Mouse (Mus musculus): Measurements from ENCODE around the gene Fanci. TPM values are rescaled to one million over a fixed set of nuclear protein-coding genes. Genes with fewer than 3 reads are reported as not detected.

Fanci gene
- total RNA-seq (2023): under 1 TPM; 0.31 to 0.88 TPM

GRCm38 (mm10) chr7:79391883-79392649 is at the start of gene Fanci:
TSS of gene Fanci (plus strand) at chr7:79391929.

DNA sequence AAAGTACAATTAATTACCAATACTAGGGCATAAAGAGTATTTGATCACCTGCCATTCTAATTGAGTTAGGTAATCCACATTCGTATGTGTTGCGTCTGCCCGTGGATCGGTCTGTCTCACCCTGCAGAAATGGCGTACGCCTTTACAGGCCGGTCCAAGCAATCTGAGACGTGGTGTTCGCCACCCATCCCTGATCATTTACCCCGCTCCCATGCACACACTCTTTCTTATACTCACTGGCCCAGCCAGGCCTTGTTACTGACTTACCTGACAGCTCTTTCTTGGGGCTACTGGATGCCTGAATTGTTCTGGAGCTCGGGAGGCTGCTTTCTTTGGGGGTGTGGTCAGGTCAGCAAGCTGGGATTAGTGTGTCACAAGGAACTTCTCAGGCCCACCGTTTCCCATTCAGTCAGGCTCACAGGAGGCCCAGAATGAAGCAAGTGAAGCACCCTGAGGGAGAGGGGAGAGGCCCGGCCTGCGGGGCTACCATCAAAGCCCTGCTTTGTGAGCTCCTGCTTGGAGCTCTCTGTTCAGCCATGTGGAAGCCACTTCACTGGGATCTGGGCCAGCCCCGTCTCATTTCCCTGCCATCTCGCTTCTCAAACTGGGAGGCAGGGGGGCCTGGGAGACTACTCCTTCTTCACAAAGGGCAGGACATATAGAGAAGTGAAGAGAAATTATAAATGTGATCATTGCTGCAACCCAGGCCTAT is 5.2 kb upstream of the Fanci start, which contains the start of gene Rlbp1:
TSS of gene Rlbp1 (minus strand) at position 627 of the 712 bp plus-strand sequence.

DNA sequence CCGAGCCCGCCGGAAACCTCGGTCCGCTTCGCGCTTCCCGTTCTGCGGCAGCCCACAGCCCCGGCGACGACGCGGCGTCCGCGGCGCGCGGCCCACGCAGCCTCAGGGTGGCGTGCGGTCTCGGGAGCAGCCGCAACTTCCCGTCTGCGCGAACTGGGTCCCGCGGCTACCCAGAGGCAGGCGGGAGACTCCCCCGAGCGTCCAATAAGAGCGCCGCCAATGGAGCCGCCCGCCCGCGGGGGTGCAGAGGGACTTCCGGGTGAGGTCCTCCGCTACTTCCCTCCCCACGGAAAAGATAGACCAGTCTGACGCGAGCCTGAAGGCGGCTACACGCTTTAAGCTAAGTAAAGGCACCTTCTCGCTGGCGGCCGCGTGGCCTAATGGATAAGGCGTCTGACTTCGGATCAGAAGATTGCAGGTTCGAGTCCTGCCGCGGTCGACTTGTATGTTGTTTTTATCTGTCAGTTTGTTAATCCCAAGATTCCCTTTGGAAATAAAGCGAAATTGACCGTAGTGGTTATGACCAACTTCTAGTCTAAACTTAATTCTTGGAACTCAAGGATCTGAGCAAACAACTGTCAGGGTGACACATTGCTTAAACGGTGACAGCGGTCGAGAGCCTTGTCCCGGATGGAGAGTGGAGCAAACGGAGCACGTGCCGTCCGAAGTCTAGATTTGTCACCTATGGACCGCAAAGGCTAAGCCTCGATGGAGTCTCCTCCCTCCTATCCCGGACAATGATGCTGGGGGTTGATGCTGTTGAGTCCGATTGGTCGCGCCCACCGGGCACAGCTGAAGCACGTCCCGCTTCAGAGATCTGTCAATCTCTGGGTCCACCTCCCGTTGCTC is 74.5 kb downstream of the Fanci start, which contains the start of gene Polg:
TSS of gene Polg (minus strand) at position 310 of the 849 bp plus-strand sequence.

Other genes with a start within 250 kb of the Fanci start
- gene Mfge8, start 242.9 kb upstream of the Fanci start, total RNA-seq (2023): 10 to 100 TPM; 19.3 to 21.0 TPM
- 10 to 100 TPM; 39.4 to 43.1 TPM for gene Abhd2, start 118.7 kb upstream of the Fanci start, total RNA-seq (2023)
- not detected for gene Rlbp1, start 4.9 kb upstream of the Fanci start, total RNA-seq (2023)
- gene Polg, start 74.4 kb downstream of the Fanci start, total RNA-seq (2023): 100 to 1,000 TPM in 1 of 2 experiments, 10 to 100 TPM in 1; 94.7 to 112 TPM
- not detected for gene Rhcg, start 225.7 kb downstream of the Fanci start, total RNA-seq (2023)